Mouse (Mus musculus) erythroblast, embryonic 14.5 days (primary cell): ENCODE results near the gene Aldh5a1.

Experiments used
- GATA1 ChIP-seq: IDR thresholded peaks from 2 replicates; pipeline ENCODE4 v1.6.1; 2012; ENCODE audit warnings: low read length, inconsistent platforms, mixed read lengths
- TAL1 ChIP-seq: IDR thresholded peaks from 3 replicates; pipeline ENCODE4 v1.6.1; 2012; ENCODE audit warnings: low read length, inconsistent platforms, mixed read lengths

DNA sequence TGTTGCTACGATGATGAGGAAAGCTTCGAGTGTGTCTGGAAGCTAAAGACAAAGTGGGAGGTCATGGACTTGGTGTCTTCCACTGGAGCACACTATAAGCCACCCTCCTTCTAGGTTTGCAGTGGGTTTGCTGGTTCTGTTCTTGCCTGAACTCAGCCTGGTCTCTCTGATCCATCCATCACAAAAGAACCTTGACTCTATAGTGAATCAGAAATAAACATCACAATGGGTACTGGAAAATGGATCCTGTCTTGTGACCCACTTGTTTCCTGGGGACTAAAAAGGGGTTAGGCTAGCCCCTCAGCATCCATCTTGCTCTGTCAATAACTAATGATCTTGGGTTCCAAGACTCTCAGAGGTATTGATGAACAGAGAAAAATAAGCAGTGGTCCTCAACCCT is 35.5 kb downstream of the Aldh5a1 start:
- TF ChIP-seq GATA1 (no peak), TAL1 (no peak)
